Mouse (Mus musculus): ENCODE measurements around the gene Nutm1. TPM values are rescaled to one million over a fixed set of nuclear protein-coding genes. Genes with fewer than 3 reads are reported as not detected.

The Nutm1 gene
- polyA plus RNA-seq (2012; ENCODE audit: low replicate concordance): not detected in 2 replicates

DNA sequence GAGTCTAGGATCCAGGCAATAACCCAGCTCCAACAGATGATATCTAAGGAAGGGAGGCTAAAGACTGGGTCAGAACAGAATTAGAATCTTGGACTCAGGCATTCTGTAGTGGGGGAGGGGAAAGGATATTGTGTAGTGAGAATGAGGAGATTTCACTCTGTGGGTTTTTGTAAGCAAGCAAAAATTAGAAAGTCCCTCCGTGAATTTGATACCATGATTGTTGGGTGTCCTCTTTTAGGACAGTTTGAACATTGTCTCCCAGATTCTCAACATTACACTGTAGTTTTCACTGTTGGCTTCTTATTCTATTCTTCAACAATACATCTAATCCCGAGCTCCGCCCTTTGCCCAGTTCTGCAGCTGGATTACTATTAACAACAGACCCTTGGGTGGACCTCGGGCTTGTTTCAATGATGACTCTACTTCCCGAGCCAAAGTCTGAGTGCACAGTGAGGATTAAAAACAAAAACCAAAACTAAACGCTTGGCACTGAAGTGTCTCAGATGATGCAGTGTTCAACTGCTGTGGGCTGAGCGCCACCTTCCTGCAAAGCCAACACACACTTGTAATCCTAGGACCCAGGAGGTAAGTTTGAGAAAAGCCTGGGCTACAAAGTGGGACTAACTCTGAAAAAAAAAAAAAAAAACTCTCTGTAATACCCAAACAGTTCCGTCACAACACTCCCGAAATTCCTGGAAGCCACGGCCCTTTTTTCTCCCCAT lies at the start of gene Nutm1:
TSS of gene Nutm1 (minus strand) at position 51 of the 722 bp plus-strand sequence.

DNA sequence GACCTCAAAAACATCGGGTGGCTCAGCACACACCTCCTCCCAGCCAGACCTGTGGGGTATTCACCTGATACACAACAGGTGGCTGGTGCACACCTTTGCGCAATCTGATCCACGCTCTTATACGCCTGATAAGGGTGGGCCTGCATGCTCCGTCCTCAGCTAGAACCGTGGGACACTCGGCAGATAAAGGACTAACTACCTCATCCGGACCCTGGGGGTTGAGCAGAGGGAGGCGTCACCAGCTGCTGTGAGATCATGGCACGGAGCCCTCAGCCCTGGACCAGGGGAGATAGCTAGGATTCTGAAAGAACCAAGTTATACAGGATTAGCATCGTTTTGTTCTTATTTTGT lies 7.1 kb upstream of the Nutm1 start, which contains the start of gene Gm21985:
TSS of gene Gm21985 (plus strand) at position 73 of the 351 bp plus-strand sequence.

DNA sequence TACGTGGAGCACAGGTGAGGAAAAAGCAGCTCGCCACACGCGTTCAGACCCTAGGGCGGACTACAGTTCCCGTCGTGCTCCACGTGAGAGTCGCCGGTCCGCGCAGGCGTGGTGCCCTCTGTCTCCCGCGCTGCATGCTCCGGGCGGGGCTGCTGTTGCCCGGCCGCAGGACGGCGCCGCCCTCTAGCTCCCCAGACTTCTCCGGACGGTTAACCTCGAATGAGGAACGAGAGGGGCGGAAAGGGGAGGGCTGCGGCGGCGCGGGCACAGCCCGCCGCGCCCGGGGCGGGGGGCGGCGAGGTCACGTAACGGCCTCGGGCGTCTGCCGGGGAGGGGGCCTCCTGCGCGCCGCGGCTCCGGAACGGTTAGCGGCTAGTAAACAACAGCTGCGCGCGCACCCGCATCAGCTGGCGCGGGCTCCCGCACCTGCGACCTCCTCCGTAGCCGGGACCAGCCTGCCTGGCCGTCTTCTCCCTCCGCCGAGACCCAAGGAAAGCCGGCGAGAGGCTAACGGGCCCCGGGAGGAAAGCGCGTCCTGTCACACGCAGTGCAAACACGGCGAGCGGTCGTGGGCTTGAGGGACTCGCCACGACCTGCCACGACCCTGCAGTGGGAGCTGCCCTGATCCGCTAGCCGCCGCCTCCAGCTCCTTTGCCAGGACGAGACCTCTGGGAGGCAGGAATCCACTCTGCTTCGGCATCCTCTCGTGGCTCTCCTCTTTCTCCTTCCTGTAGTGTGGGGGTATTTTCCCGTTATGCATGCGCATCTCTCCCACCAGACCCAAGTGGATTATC lies 6.6 kb upstream of the Nutm1 start, which contains the start of gene Slc12a6:
TSS of gene Slc12a6 (plus strand) at position 378 of the 794 bp plus-strand sequence.

DNA sequence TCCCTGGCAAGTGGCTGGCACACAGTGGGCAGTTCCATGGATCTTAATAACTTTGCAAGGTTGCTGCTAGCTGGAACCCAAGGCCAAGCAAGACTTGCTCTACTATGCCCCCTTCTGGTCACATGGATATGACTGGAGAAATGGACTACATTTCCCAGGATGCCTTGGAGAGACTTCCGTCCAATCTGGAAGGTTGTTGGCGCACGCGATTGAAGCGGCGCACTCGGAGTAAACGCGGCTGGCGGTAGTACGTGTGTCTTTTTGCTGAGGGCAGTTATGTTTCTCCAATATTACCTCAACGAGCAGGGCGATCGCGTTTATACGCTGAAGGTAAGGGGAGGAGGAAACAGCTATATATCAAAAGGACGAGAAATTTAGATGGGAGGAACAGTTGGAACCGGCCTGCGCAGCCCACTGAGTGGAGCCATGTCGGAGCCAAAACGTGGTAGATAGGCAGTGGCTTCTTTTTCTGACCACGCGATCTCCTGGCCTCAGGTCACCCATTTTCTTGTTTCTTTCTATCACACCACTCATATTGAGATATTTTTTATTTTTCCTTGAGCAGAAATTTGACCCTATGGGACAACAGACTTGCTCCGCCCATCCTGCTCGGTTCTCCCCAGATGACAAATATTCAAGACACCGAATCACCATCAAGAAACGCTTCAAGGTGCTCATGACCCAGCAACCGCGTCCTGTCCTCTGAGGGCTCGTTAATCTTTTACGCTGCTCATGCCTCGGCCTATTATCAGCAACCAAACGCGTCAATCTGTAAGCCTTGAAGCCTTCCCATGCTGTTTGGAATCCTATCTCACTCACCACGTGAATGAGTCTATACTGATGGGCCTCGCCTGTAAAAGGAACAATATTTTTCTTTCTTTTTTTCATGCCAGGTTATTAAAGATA lies 2.9 kb upstream of the Nutm1 start, which contains the start of gene Nop10:
TSS of gene Nop10 (plus strand) at position 179 of the 906 bp plus-strand sequence.

DNA sequence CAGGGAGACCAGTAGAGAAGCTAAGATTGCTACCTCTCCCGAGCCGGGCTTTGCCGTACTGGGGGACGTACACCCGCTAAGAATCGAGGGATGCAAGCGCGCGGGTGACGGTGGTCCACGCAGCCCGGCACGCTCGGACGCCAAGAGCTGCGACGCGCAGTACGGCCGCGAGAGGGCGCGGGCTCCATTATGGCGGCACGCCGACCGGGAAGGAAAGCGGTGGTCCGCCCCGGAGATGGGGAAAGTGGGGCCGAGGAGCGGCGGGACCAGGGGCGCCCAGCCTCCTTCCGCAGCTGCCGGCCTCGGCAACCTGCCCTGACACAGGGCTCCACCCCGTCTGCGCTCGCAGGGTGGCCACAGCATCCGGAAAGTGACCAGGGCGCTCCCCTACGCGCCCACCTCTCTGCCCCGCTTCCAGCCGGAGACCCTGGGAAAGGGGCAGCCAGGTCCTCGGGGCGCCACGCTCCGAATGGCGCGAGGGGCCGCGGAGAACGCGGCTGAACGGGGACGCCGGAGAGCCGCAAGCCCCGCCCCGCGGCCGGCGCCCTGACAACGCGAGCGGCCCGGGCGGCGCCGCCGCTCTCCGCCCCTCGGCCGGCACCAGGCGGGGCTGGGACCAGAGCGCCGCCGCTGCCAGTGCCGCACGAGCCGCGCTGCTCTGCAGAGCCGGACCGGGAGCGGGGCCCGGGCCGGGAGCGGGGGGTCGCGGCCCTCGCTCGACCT lies 19.7 kb downstream of the Nutm1 start, which contains the start of gene Lpcat4:
TSS of gene Lpcat4 (plus strand) at position 257 of the 723 bp plus-strand sequence.

Other genes starting within 250 kb of the Nutm1 start
- not detected in 2 replicates for gene Olfr1310, start 246.6 kb downstream of the Nutm1 start, polyA plus RNA-seq (2012; ENCODE audit: low replicate concordance)
- gene Olfr1311, start 234.9 kb downstream of the Nutm1 start, polyA plus RNA-seq (2012; ENCODE audit: low replicate concordance): not detected in 2 replicates
- gene Olfr1312, start 209.1 kb downstream of the Nutm1 start, polyA plus RNA-seq (2012; ENCODE audit: low replicate concordance): not detected in 2 replicates
- not detected in 2 replicates for gene Olfr1313, start 181.4 kb downstream of the Nutm1 start, polyA plus RNA-seq (2012; ENCODE audit: low replicate concordance)
- 0.13 TPM in 1 of 2 replicates, not detected in the other for gene Olfr1314, start 162.5 kb downstream of the Nutm1 start, polyA plus RNA-seq (2012; ENCODE audit: low replicate concordance)
- gene Olfr1315-ps1, start 143.9 kb downstream of the Nutm1 start, polyA plus RNA-seq (2012; ENCODE audit: low replicate concordance): not detected in 2 replicates
- not detected in 2 replicates for gene Olfr1316, start 124.3 kb downstream of the Nutm1 start, polyA plus RNA-seq (2012; ENCODE audit: low replicate concordance)
- not detected in 2 replicates for gene Olfr1317, start 119.0 kb downstream of the Nutm1 start, polyA plus RNA-seq (2012; ENCODE audit: low replicate concordance)
- not detected in 2 replicates for gene Olfr1318, start 105.1 kb downstream of the Nutm1 start, polyA plus RNA-seq (2012; ENCODE audit: low replicate concordance)
- gene Lpcat4, start 19.8 kb downstream of the Nutm1 start, polyA plus RNA-seq (2012; ENCODE audit: low replicate concordance): 123 and 178 TPM in 2 replicates
- gene Nop10, start 2.6 kb upstream of the Nutm1 start, polyA plus RNA-seq (2012; ENCODE audit: low replicate concordance): 16.1 and 28.0 TPM in 2 replicates
- 35.9 and 48.7 TPM in 2 replicates for gene Slc12a6, start 6.5 kb upstream of the Nutm1 start, polyA plus RNA-seq (2012; ENCODE audit: low replicate concordance)
- not detected in 2 replicates for gene Gm21985, start 7.0 kb upstream of the Nutm1 start, polyA plus RNA-seq (2012; ENCODE audit: low replicate concordance)
- gene Emc4, start 108.7 kb upstream of the Nutm1 start, polyA plus RNA-seq (2012; ENCODE audit: low replicate concordance): 20.2 and 37.0 TPM in 2 replicates
- gene Katnbl1, start 119.9 kb upstream of the Nutm1 start, polyA plus RNA-seq (2012; ENCODE audit: low replicate concordance): 1.9 and 4.1 TPM in 2 replicates
- 0.96 and 2.8 TPM in 2 replicates for gene Emc7, start 195.7 kb upstream of the Nutm1 start, polyA plus RNA-seq (2012; ENCODE audit: low replicate concordance)
- not detected in 2 replicates for gene Chrm5, start 221.5 kb upstream of the Nutm1 start, polyA plus RNA-seq (2012; ENCODE audit: low replicate concordance)
- 3.1 and 6.0 TPM in 2 replicates for gene Aven, start 233.7 kb upstream of the Nutm1 start, polyA plus RNA-seq (2012; ENCODE audit: low replicate concordance)